Mouse (Mus musculus) hindbrain, embryonic 14.5 days (tissue): Measurements from ENCODE around the gene Uba52. TPM values are rescaled to one million over a fixed set of nuclear protein-coding genes. Genes with fewer than 3 reads are reported as not detected.

Source experiments
- ATAC-seq: fragments of 200-750 bp; cut with Nextera tagmentation; 2 replicates; pipeline ENCODE4 v1.8.0; 2017; ENCODE audit warnings: moderate number of reproducible peaks, mild to moderate bottlenecking, moderate TSS enrichment, moderate library complexity; ENCODE audit not compliant: low FRiP score
- DNase-seq: peaks from one replicate; pipeline ENCODE4 v3.0.0-alpha.2; 2015; ENCODE audit warnings: low spot score
- H3K27ac ChIP-seq: fragments of 300-500 bp; sonication (generic); 2 replicates; pipeline ENCODE4 v1.5.1; 2014; ENCODE audit warnings: mild to moderate bottlenecking, moderate library complexity
- H3K27me3 ChIP-seq: fragments of 300-500 bp; sonication (generic); 2 replicates; pipeline ENCODE4 v1.6.1; 2014; ENCODE audit warnings: mild to moderate bottlenecking, low read length, mixed read lengths; ENCODE audit not compliant: control insufficient read depth, insufficient read depth
- H3K36me3 ChIP-seq: fragments of 300-500 bp; sonication (generic); replicated peaks from 2 replicates; pipeline ENCODE4 v1.6.1; 2014; ENCODE audit not compliant: control insufficient read depth, insufficient read depth
- H3K4me1 ChIP-seq: fragments of 300-500 bp; sonication (generic); replicated peaks from 2 replicates; pipeline ENCODE4 v1.6.1; 2014; ENCODE audit warnings: antibody characterized with exemption, low read length, mixed read lengths; ENCODE audit not compliant: control insufficient read depth, insufficient read depth
- H3K4me2 ChIP-seq: fragments of 300-500 bp; sonication (generic); replicated peaks from 2 replicates; pipeline ENCODE4 v1.6.1; 2014; ENCODE audit warnings: mild to moderate bottlenecking, moderate library complexity
- H3K4me3 ChIP-seq: fragments of 300-500 bp; sonication (generic); replicated peaks from 2 replicates; pipeline ENCODE4 v1.5.1; 2014; ENCODE audit warnings: mild to moderate bottlenecking, low read length
- H3K9ac ChIP-seq: fragments of 300-500 bp; sonication (generic); 2 replicates; pipeline ENCODE4 v1.6.1; 2014
- H3K9me3 ChIP-seq: fragments of 300-500 bp; sonication (generic); 2 replicates; pipeline ENCODE4 v1.6.1; 2016; ENCODE audit warnings: low read length; ENCODE audit not compliant: control insufficient read depth
- WGBS: fragments of 180-500 bp; shearing (Covaris S2); extraction: QIAGEN DNeasy Blood & Tissue Kit; methylation state at CpG from one replicate; pipeline ENCODE4 v1.1.7; 2014; 5-methylcytosine and 5-hydroxymethylcytosine counted together
- polyA plus RNA-seq: library from polyadenylated mRNA; unstranded; fragments of >200 nt; fragmentation: Nextera tagmentation; extraction: Ambion mirVana; gene quantifications from 2 replicates; pipeline ENCODE4 v1.2.1, GENCODE M21; 2014

Uba52 gene
- polyA plus RNA-seq, 1 experiment from 2014 or later, result 778 TPM

DNA sequence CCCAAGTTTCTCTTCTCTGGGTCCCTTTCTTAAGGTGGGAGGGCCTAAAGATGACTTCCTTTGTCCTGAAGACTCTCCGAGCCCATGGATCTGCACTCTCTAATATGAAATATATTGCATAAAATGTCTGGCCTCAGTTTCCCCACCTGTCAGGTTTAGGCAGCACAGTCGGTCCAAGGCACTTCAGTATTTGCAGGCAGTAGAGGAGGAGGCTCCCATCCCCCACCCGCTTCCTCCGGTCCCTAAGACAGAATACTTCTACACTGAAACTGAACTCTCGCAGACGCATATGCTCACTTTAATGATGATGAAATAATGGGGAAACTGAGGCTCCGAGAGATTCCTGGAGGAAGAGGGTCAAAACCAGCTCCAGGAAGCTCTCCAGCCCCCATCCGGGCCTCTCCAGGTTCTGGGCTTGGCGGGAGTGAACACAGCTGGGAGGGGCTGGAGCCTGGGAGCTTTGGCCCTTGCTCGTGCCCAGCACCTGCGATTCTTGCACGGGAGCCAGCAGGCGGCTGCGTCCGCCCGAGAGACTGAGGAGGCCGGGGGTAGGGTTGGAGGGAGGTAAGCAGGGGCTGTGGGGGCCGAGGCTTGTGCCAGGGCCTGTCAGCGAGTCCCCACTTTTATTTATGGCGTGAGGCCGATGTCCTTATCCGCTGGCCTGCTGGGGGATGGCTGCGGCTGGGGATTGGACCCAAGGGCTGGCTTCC lies 8.6 kb downstream of the Uba52 start:
- Histone ChIP-seq H3K4me3 (no peak overlapping the region), H3K9ac (no peak overlapping the region), H3K4me1 (peaks cover 32% of the 10 kb centered on the region), H3K27me3 (peaks cover 73% of the 10 kb centered on the region), H3K27ac (no peak overlapping the region), H3K9me3 (no peaks in the 10 kb centered on the region), H3K4me2 (no peak overlapping the region), H3K36me3 (peaks cover 13% of the 10 kb centered on the region)
- DNase-seq (no peak), ATAC-seq (no peak)
- WGBS, result 17% methylated on average over 22 of the region's 23 CpGs

DNA sequence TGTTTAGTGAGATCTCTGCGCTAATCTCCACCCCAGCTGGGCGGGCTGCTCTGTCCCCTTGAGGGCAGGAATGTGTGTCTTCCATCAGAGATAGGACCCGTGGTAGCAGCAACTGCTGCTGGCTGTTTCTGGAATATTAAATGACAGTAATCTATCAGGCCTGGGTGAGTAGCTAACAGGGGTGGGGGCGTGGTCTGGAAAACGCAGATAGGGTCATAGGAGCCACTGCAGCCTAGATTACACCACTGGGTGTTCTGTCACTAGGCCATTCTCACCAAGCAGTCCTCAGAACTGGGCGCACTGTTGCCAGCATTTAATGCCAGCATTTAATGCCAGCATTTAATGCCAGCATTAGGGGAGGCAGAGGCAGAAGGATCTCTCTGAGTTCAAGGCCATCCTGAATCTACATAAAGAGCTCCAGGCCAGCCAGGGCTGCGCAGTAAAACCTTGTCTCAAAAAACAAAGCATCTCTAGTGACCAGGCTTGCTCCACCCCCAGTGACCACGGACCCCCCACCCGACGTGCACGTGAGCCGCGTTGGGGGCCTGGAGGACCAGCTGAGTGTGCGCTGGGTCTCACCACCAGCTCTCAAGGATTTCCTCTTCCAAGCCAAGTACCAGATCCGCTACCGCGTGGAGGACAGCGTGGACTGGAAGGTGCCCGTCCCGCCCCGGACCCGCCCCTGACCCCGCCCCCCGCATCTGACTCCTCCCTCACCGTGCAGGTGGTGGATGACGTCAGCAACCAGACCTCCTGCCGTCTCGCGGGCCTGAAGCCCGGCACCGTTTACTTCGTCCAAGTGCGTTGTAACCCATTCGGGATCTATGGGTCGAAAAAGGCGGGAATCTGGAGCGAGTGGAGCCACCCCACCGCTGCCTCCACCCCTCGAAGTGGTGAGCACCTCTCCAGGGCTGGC lies 10.0 kb downstream of the Uba52 start:
- no peak for DNase-seq
- WGBS, result 8% methylated on average over 39 of the region's 39 CpGs
- Histone ChIP-seq H3K36me3 (peaks cover 10% of the 10 kb centered on the region; the same call in 1 of the 2 replicates), H3K9ac (no peak overlapping the region), H3K4me3 (0 out of 2 replicates have a peak overlapping the region, but pooled peaks have one; percentile 3), H3K27ac (no peak overlapping the region), H3K27me3 (peaks cover 87% of the 10 kb centered on the region), H3K4me2 (peak overlapping the region; percentile 28), H3K4me1 (peaks cover 29% of the 10 kb centered on the region), H3K9me3 (no peaks in the 10 kb centered on the region)
- no peak for ATAC-seq

DNA sequence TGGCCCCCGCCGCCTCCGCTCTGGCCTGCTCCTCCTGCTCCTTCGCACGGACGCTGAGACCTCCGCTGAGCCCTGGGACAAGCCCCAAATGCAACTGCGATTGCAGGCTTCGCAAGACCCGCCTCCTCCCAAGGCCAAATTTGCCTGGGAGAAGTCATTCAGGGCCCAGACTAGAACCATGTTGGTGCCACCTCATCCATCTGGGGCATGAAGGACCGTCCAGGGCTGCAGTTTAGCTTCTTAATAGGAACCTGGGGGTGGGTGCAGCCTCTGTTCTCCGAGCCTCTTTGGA lies 14.9 kb downstream of the Uba52 start:
- DNase-seq, result no peak
- Histone ChIP-seq H3K4me1 (peaks cover 24% of the 10 kb centered on the region), H3K9ac (no peak overlapping the region), H3K4me3 (peak overlapping the region; percentile 16), H3K9me3 (no peaks in the 10 kb centered on the region), H3K4me2 (0 out of 2 replicates have a peak overlapping the region, but pooled peaks have one; percentile 25), H3K27me3 (peaks cover 98% of the 10 kb centered on the region), H3K36me3 (no peaks in the 10 kb centered on the region), H3K27ac (no peak overlapping the region)
- WGBS, result 5% methylated on average over 12 of the region's 12 CpGs
- no peak for ATAC-seq

DNA sequence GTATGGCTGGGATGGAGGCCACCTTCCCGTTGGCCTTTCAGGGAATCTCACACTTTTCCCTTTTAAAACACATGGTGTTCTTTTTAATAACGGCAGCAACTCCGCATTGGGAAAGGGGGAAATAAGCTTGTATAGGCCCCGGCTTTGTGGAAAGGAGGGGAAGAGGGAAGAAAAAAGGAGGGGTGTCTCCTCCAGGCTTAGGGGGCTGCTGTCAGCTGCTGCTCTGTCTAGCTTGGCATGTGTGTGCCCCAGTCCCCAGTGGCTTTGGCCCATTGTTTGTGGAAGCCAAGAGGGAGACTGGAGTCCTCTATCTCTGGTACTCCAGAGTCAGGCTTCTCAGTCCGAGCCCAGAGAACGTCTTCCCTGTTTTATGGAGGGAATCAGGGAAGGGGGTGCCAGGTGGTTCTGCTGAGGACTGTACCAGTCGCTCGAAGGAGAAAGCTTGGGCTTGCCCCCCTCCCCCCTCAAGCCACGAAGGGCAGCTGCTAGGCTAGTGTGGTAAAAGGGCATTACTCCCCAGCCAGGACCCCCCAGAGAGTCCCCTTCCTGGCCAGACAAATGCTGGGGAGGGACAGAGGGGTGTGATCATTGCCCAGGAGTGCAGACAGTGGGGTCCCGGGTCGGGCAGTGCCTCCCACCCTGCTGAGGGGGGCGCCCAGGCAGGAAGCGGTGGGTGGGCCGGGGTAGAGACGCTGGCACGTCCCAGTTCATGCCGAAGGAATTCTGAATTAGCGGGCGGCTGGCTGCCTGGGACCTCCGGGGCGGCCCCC lies 15.4 kb downstream of the Uba52 start:
- Histone ChIP-seq H3K36me3 (no peaks in the 10 kb centered on the region), H3K4me2 (peak overlapping the region; percentile 52; the same call in 1 of the 2 replicates), H3K27ac (no peak overlapping the region), H3K4me3 (peak overlapping the region; percentile 16), H3K27me3 (peaks cover 98% of the 10 kb centered on the region), H3K9ac (0 out of 2 replicates have a peak overlapping the region, but pooled peaks have one; percentile 8), H3K4me1 (peaks cover 23% of the 10 kb centered on the region), H3K9me3 (no peaks in the 10 kb centered on the region)
- ATAC-seq (no peak), DNase-seq (no peak)
- 2% methylated on average over 21 of the region's 21 CpGs for WGBS

DNA sequence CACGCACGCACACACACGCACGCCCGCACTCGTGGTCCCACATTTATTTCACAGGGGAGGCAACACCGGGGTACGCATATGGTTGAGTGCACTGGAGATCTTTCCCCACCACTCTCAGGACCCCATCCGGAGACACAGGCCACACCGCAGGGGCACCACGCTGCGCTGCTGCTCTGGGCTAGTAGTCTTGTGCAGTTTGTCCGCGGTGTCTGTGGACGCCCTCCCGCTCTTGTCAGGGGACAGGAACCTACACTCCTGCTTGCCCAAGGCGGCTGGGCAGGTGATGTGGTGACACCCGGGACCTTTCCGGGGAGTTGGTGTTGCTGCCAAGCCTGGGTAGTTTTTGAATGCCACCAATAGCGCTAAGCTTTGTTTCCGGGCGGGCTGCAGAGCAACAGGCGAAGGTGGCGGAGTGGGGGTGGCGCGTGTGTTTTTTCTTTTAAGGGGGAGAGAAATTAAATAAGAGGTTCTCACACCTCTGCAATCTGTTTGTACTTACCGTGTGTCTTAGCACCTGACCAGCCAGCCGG lies 16.1 kb downstream of the Uba52 start:
- Histone ChIP-seq H3K27me3 (peaks cover 98% of the 10 kb centered on the region), H3K9ac (no peak overlapping the region), H3K4me3 (0 out of 2 replicates have a peak overlapping the region, but pooled peaks have one; percentile 5), H3K4me1 (peaks cover 23% of the 10 kb centered on the region), H3K27ac (no peak overlapping the region), H3K36me3 (no peaks in the 10 kb centered on the region), H3K9me3 (no peaks in the 10 kb centered on the region), H3K4me2 (peak overlapping the region; percentile 52; the same call in 1 of the 2 replicates)
- DNase-seq, result no peak
- no peak for ATAC-seq
- WGBS, result 2% methylated on average over 28 of the region's 28 CpGs

DNA sequence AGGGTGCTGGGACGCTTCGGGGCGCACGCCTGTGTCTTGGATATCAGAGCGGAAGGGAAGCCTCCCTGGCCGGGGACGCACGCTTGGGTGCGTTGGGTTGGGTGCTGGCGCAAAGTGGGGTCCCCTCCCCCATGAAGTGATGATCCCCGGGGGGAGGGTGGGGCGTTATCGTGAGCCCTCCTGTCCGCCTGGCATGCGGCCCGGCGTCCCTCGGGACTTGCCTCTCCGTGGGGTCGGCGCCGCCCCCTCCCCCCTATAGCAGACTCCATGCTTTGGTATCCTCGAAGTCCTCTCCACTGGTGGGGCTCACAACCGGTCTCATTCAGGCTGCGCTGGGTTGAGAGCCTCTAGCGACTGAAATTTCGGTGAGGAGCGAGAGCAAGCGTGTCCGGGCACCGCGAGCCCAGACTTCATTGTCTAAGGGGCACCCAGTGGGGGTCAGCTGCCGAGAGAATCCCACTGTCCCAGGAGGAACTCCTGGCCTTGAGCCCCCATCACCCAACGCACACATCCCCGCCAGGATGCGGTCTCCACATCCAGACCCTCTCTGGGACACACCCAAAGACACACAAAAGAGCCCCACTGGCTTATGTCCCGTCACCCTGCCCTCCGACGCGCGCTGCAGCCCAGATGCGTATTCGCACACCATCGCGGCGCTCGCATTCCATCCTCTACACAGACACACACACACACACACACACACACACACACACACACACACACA lies 16.7 kb downstream of the Uba52 start:
- Histone ChIP-seq H3K4me3 (peak overlapping the region; percentile 30), H3K9me3 (no peaks in the 10 kb centered on the region), H3K9ac (no peak overlapping the region), H3K27ac (no peak overlapping the region), H3K27me3 (peaks cover 98% of the 10 kb centered on the region), H3K36me3 (no peaks in the 10 kb centered on the region), H3K4me2 (peak overlapping the region; percentile 52), H3K4me1 (peaks cover 23% of the 10 kb centered on the region)
- DNase-seq (no peak), ATAC-seq (no peak)
- WGBS, result 2% methylated on average over 44 of the region's 47 CpGs

DNA sequence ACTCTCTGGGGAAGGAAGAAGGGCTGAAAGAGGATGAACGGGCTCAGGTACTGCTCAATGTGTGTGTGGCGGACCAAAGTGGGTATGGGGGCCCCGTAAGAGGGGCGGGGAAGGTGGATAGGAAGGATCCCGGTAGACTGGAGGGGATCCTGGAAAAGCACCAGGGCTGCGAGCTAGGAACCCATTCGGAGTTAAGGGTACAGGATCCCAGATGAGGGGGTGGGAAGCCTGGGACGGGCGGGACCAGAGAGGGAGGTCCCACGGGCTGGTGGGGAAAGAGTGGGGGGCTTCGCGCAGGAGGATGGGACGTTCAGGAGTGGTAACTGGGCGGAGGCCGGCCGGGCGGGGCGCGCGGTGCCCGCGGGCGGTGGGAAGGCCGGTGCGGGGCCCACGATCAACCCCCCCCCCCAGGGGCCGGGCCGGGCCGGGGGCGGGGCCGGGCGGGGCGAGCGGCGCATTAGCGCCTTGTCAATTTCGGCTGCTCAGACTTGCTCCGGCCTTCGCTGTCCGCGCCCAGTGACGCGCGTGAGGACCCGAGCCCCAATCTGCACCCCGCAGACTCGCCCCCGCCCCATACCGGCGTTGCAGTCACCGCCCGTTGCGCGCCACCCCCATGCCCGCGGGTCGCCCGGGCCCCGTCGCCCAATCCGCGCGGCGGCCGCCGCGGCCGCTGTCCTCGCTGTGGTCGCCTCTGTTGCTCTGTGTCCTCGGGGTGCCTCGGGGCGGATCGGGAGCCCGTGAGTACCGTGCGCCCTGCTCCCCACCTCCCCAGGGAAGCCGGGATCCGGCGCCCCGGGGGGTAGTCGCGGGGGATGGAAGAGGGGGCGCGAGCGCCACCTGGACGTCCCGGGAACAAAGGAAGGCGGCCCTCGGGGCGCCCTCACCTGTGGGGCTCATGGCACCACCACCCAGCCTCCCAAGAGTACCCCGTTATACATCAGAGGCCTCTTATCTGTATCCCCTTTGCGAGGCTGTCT lies 17.6 kb downstream of the Uba52 start, which contains the start of gene Crlf1:
Gene Crlf1, plus strand, starts transcription at position 495 of the 977 bp plus-strand sequence.
- no peak within 1 kb of the TSS for H3K27ac ChIP-seq
- H3K4me3 ChIP-seq, result peak within 1 kb of the TSS; percentile 30
- peaks cover 98% of the 10 kb centered on the region for H3K27me3 ChIP-seq
- no peak for ATAC-seq
- no peaks in the 10 kb centered on the region for H3K36me3 ChIP-seq
- peak within 1 kb of the TSS; percentile 39 for H3K9ac ChIP-seq
- under 1% methylated on average over 80 of the region's 93 CpGs for WGBS
- H3K9me3 ChIP-seq, result no peaks in the 10 kb centered on the region
- peak within 1 kb of the TSS; percentile 52 for H3K4me2 ChIP-seq
- peaks cover 30% of the 10 kb centered on the region for H3K4me1 ChIP-seq
- DNase-seq, result no peak
